Mouse (Mus musculus): Measurements from ENCODE around the gene Popdc2.
"Not testable (repeated sequence)": the region's sequence is repeated elsewhere in the genome, so short reads cannot be mapped to it uniquely, and the experiment has no call there.

The Popdc2 gene

GRCm38 (mm10) chr16:38361933-38362332, at the start of gene Popdc2:
Popdc2 (plus strand) TSS chr16:38362209.
- DNase-seq (ENCODE audit: extremely low read depth, low read depth) = no peak

GRCm38 (mm10) chr16:38318492-38318891, 43.5 kb upstream of the Popdc2 start:
- DNase-seq (ENCODE audit: extremely low read depth, low read depth) = no peak

- DNase-seq (ENCODE audit: extremely low read depth, low read depth) = no peak
Measured at GRCm38 (mm10) chr16:38319087-38319486, 42.9 kb upstream of the Popdc2 start.

GRCm38 (mm10) chr16:38321452-38321935, 40.5 kb upstream of the Popdc2 start:
- peak; percentile 65 for DNase-seq (ENCODE audit: extremely low read depth, low read depth)

GRCm38 (mm10) chr16:38324311-38324710, 37.7 kb upstream of the Popdc2 start:
- DNase-seq (ENCODE audit: extremely low read depth, low read depth) = no peak

- DNase-seq (ENCODE audit: extremely low read depth, low read depth) = no peak
Measured at GRCm38 (mm10) chr16:38326778-38327397, 35.1 kb upstream of the Popdc2 start.

- no peak for DNase-seq (ENCODE audit: extremely low read depth, low read depth)
Measured at GRCm38 (mm10) chr16:38329340-38329739, 32.7 kb upstream of the Popdc2 start.

- no peak for DNase-seq (ENCODE audit: extremely low read depth, low read depth)
Measured at GRCm38 (mm10) chr16:38334431-38334830, 27.6 kb upstream of the Popdc2 start.

GRCm38 (mm10) chr16:38338077-38338476, 23.9 kb upstream of the Popdc2 start:
- not testable (repeated sequence) for DNase-seq (ENCODE audit: extremely low read depth, low read depth)

- no peak for DNase-seq (ENCODE audit: extremely low read depth, low read depth)
Measured at GRCm38 (mm10) chr16:38341396-38342324, 20.3 kb upstream of the Popdc2 start, which contains the start of gene Maats1. Maats1 (minus strand) TSS chr16:38342143.

- peak; percentile 54 for DNase-seq (ENCODE audit: extremely low read depth, low read depth)
Measured at GRCm38 (mm10) chr16:38344941-38345725, 16.9 kb upstream of the Popdc2 start.

- DNase-seq (ENCODE audit: extremely low read depth, low read depth) = peak; percentile 90
Measured at GRCm38 (mm10) chr16:38346529-38347325, 15.3 kb upstream of the Popdc2 start, which contains the start of the genes Cox17 and Gm21987. Cox17 (plus strand) TSS chr16:38346991. Gm21987 (plus strand) TSS chr16:38347040.

- no peak for DNase-seq (ENCODE audit: extremely low read depth, low read depth)
Measured at GRCm38 (mm10) chr16:38347588-38347987, 14.4 kb upstream of the Popdc2 start.

- peak; percentile 82 for DNase-seq (ENCODE audit: extremely low read depth, low read depth)
Measured at GRCm38 (mm10) chr16:38348217-38348761, 13.7 kb upstream of the Popdc2 start.

GRCm38 (mm10) chr16:38349881-38350280, 12.1 kb upstream of the Popdc2 start:
- DNase-seq (ENCODE audit: extremely low read depth, low read depth) = no peak

- DNase-seq (ENCODE audit: extremely low read depth, low read depth) = no peak
Measured at GRCm38 (mm10) chr16:38350361-38350855, 11.6 kb upstream of the Popdc2 start.

- DNase-seq (ENCODE audit: extremely low read depth, low read depth) = no peak
Measured at GRCm38 (mm10) chr16:38350939-38351338, 11.1 kb upstream of the Popdc2 start.

- no peak for DNase-seq (ENCODE audit: extremely low read depth, low read depth)
Measured at GRCm38 (mm10) chr16:38352031-38352430, 10.0 kb upstream of the Popdc2 start.

- DNase-seq (ENCODE audit: extremely low read depth, low read depth) = no peak
Measured at GRCm38 (mm10) chr16:38352851-38353250, 9.2 kb upstream of the Popdc2 start.

- DNase-seq (ENCODE audit: extremely low read depth, low read depth) = no peak
Measured at GRCm38 (mm10) chr16:38353642-38354041, 8.4 kb upstream of the Popdc2 start.
